Mouse (Mus musculus) left cerebral cortex, adult 2 months (tissue): Measurements from ENCODE around the gene Cyp4f18. TPM values are rescaled to one million over a fixed set of nuclear protein-coding genes. Genes with fewer than 3 reads are reported as not detected.
"Not testable (repeated sequence)": the region's sequence is repeated elsewhere in the genome, so short reads cannot be mapped to it uniquely, and the experiment has no call there.

Experiments used
- DNase-seq, 2 experiments: peaks; one replicate each; pipeline ENCODE4 v3.0.0; 2021 to 2022; ENCODE audit warnings: low spot score in 2 of 2, mixed read lengths in 1 of 2; ENCODE audit errors: extremely low spot score in 1 of 2
- H3K27ac ChIP-seq: fragments of 200-600 bp; 2 replicates; pipeline ENCODE4 v1.8.1; 2022
- H3K4me3 ChIP-seq: fragments of 200-600 bp; 2 replicates; pipeline ENCODE4 v1.8.1; 2022
- CTCF ChIP-seq: fragments of 200-600 bp; IDR thresholded peaks from 2 replicates; pipeline ENCODE4 v1.8.1; 2022; ENCODE audit warnings: antibody characterized with exemption, mild to moderate bottlenecking, moderate library complexity
- intact Hi-C: fragments of 180-260 bp; cut with DNase I; formaldehyde crosslinking; loops from one replicate; pipeline ENCODE4 v1.15.1; 2025
- long read RNA-seq, 2 experiments: library from polyadenylated mRNA; stranded (forward); transcript quantifications; one replicate each; pipeline ENCODE4 v2.0.0; 2021; ENCODE audit warnings: borderline mapping rate in 2 of 2
- total RNA-seq, 2 experiments: library from RNA; stranded (reverse); gene quantifications; 2 replicates each; pipeline ENCODE4 v1.2.3; 2021

The Cyp4f18 gene
- total RNA-seq, result not detected
- long read RNA-seq, experiment 1, result 0 reads
- long read RNA-seq, experiment 2, result 0 reads

- no peak for TF ChIP-seq CTCF
- no peak for DNase-seq
- intact Hi-C loops, result no loop called here
- Histone ChIP-seq H3K27ac (no peak within 1 kb of the TSS), H3K4me3 (no peak within 1 kb of the TSS)
These were observed at the start of gene Cyp4f18 for GRCm38 (mm10) chr8:72009473-72009872. Cyp4f18 (minus strand) TSS chr8:72009626.

- DNase-seq, intact Hi-C loops, H3K4me3 ChIP-seq, H3K27ac ChIP-seq: not testable (repeated sequence)
These were observed 48.2 kb upstream of the Cyp4f18 start for GRCm38 (mm10) chr8:72057643-72058042.

- H3K4me3 ChIP-seq, intact Hi-C loops, H3K27ac ChIP-seq, DNase-seq: not testable (repeated sequence)
These were observed 45.2 kb upstream of the Cyp4f18 start for GRCm38 (mm10) chr8:72054633-72055032.

GRCm38 (mm10) chr8:72042493-72042892, 33.1 kb upstream of the Cyp4f18 start:
- DNase-seq, result no peak
- no peak overlapping the region for H3K27ac ChIP-seq
- TF ChIP-seq CTCF, result no peak
- H3K4me3 ChIP-seq, result no peak overlapping the region
- intact Hi-C loops, result no loop called here

- intact Hi-C loops, H3K4me3 ChIP-seq, H3K27ac ChIP-seq, DNase-seq: not testable (repeated sequence)
These were observed 31.5 kb upstream of the Cyp4f18 start, which contains the start of gene Olfr372 for GRCm38 (mm10) chr8:72040918-72041317. Olfr372 (plus strand) TSS chr8:72041218.

GRCm38 (mm10) chr8:72032926-72033325, 23.5 kb upstream of the Cyp4f18 start:
- peak; percentile 28 to 31 for DNase-seq
- intact Hi-C loops, result not testable (repeated sequence)

DNA sequence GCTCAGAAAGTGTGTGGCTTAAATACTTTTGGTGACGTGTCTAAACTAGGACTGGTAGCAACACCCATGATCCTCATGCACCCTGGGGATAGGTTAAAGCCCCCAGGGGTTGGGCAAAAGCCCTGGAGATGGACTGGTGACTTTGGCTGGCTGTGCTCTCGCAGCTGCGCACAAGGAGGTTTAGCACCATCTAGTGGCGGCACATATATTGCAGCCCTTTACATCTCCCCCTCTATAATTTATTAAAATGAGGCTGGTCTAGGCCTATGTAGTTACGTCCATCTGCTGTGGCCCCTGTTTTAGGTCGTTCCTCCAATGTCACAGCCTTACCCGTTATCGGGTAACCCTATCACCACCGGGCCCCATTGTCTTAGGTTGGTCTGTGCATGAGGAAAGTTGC, 15.5 kb upstream of the Cyp4f18 start:
- intact Hi-C loops, H3K27ac ChIP-seq, H3K4me3 ChIP-seq: not testable (repeated sequence)
- DNase-seq, result peak; percentile 20 to 36
- TF ChIP-seq CTCF, result peak; percentile 24

More at GRCm38 (mm10) chr8:72032926-72033325, 23.5 kb upstream of the Cyp4f18 start:
- H3K4me3 ChIP-seq, H3K27ac ChIP-seq: not testable (repeated sequence)
- peak; percentile 43 for TF ChIP-seq CTCF

GRCm38 (mm10) chr8:72019816-72020215, 10.4 kb upstream of the Cyp4f18 start:
- intact Hi-C loops, result no loop called here
- no peak for DNase-seq
- TF ChIP-seq CTCF, result no peak
- Histone ChIP-seq H3K4me3 (no peak overlapping the region), H3K27ac (no peak overlapping the region)

- DNase-seq, intact Hi-C loops, H3K27ac ChIP-seq, H3K4me3 ChIP-seq: not testable (repeated sequence)
These were observed 9.6 kb upstream of the Cyp4f18 start for GRCm38 (mm10) chr8:72019022-72019421.

DNA sequence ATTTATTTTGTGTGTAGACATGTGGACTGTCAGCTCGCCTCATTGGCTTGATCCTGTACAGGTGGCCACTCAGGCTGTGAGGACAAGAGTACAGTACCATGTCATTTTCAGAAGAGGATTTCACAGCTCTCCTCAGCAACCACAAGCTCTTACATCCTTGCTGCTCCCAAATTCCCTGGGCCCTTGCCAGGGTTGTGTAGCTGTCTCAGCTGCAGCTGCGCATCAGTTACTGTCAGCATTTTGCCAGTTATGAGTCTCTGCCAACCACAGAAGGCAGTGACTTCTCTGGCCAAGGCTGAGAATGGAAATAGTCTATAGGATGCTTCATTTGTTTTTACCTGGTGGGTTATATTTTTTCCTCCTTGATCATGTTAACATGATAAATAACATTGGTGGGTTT, 8.7 kb upstream of the Cyp4f18 start:
- TF ChIP-seq CTCF, result no peak
- Histone ChIP-seq H3K27ac (no peak overlapping the region), H3K4me3 (no peak overlapping the region)
- intact Hi-C loops, result no loop called here
- peak in 1 of 2 experiments; percentile 17 for DNase-seq

GRCm38 (mm10) chr8:72017339-72017738, 7.9 kb upstream of the Cyp4f18 start:
- intact Hi-C loops, H3K27ac ChIP-seq, DNase-seq, H3K4me3 ChIP-seq: not testable (repeated sequence)

GRCm38 (mm10) chr8:72013506-72014228, 4.2 kb upstream of the Cyp4f18 start:
- DNase-seq, H3K4me3 ChIP-seq, H3K27ac ChIP-seq, intact Hi-C loops: not testable (repeated sequence)

DNA sequence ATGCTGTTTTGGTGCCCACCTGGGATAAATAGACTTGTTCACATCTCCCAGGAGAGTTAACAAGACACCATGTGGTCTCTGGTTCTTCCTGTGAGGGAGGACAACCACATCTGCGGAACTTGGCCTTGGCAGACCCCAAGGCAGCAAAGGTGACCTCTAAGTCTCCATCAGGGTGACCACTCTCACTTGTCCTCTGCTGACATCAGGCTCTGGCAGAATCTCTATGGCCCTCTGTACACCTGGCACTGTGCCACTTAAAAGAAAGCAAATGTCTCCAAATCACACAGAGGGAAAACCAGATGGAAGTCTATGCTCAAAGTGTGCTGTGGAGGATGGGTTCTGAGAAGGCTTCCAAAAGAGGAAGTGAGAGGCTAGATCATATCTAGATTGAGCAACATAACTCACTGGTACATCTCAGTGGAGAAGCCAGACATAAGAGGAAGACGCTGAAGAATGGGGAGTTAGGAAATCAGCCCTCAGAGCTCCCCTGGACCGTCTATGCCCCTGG, 1.2 kb downstream of the Cyp4f18 start:
- Histone ChIP-seq H3K27ac (no peak overlapping the region), H3K4me3 (no peak overlapping the region)
- intact Hi-C loops, result no loop called here
- no peak for TF ChIP-seq CTCF
- no peak for DNase-seq
